Mouse (Mus musculus): ENCODE results near the gene Ccdc83. TPM values are rescaled to one million over a fixed set of nuclear protein-coding genes. Genes with fewer than 3 reads are reported as not detected.

Ccdc83 gene
- not detected for polyA plus RNA-seq (2021)

- no peak for DNase-seq (ENCODE audit: low read depth, low spot score)
- peak; percentile 83 for TF ChIP-seq CTCF (IDR thresholded peaks at IDR 0.05)
- in situ Hi-C loops (cut with MboI; ENCODE audit: low pct_unique_long_range_greater_than_20kb) = loop anchor here (10.0 kb wide), 1 partner anchor 771 kb away; no protein-coding TSS in a partner anchor
- no peaks in the 10 kb centered on the region for H3K27me3 ChIP-seq
- ATAC-seq = peak; percentile 88
- POLR2A ChIA-PET = interaction anchor here (1.2 kb wide), 1 partner anchor 248 kb away, joined by 3 read pairs; no protein-coding TSS in a partner anchor
- CTCF ChIA-PET = interaction anchor here (0.8 to 1.2 kb wide), 2 partner anchors 22 to 113 kb away, joined by 3 read pairs; no protein-coding TSS in a partner anchor
Observed at GRCm38 (mm10) chr7:90265289-90265970, at the start of gene Ccdc83. Gene Ccdc83 (minus strand): TSS chr7:90265777.

GRCm38 (mm10) chr7:90313421-90313820 lies 47.8 kb upstream of the Ccdc83 start:
- CTCF ChIA-PET = no interaction called here
- DNase-seq (ENCODE audit: low read depth, low spot score) (no peak), ATAC-seq (no peak)
- in situ Hi-C loops (cut with MboI; ENCODE audit: low pct_unique_long_range_greater_than_20kb) = no loop called here
- no peak for TF ChIP-seq CTCF (IDR thresholded peaks at IDR 0.05)
- POLR2A ChIA-PET = no interaction called here
- H3K27me3 ChIP-seq = no peaks in the 10 kb centered on the region

GRCm38 (mm10) chr7:90312151-90312883 lies 46.7 kb upstream of the Ccdc83 start:
- in situ Hi-C loops (cut with MboI; ENCODE audit: low pct_unique_long_range_greater_than_20kb) = no loop called here
- H3K27me3 ChIP-seq = no peaks in the 10 kb centered on the region
- POLR2A ChIA-PET = no interaction called here
- ATAC-seq (no peak), DNase-seq (ENCODE audit: low read depth, low spot score) (no peak)
- CTCF ChIA-PET = no interaction called here
- TF ChIP-seq CTCF (IDR thresholded peaks at IDR 0.05) = no peak

- POLR2A ChIA-PET = no interaction called here
- in situ Hi-C loops (cut with MboI; ENCODE audit: low pct_unique_long_range_greater_than_20kb) = loop anchor here (5.0 kb wide), 1 partner anchor 79 kb away; no protein-coding TSS in a partner anchor
- H3K27me3 ChIP-seq = no peaks in the 10 kb centered on the region
- CTCF ChIA-PET = interaction anchor here (1.0 to 2.1 kb wide), 4 partner anchors 27 to 134 kb away, joined by 3 to 5 read pairs (median 3); partner anchors contain the start of gene Crebzf
- ATAC-seq = peak; percentile 18
- TF ChIP-seq CTCF (IDR thresholded peaks at IDR 0.05) = no peak
- no peak for DNase-seq (ENCODE audit: low read depth, low spot score)
Observed at GRCm38 (mm10) chr7:90308003-90308402, 42.4 kb upstream of the Ccdc83 start.

GRCm38 (mm10) chr7:90306968-90307367 lies 41.4 kb upstream of the Ccdc83 start:
- no peaks in the 10 kb centered on the region for H3K27me3 ChIP-seq
- ChIA-PET CTCF (interaction anchor here (0.7 to 2.7 kb wide), 6 partner anchors 22 to 135 kb away, joined by 3 to 11 read pairs (median 3); partner anchors contain the start of gene Crebzf), POLR2A (interaction anchor here (0.6 kb wide), 1 partner anchor 783 kb away, joined by 3 read pairs; no protein-coding TSS in a partner anchor)
- ATAC-seq = peak; percentile 15
- in situ Hi-C loops (cut with MboI; ENCODE audit: low pct_unique_long_range_greater_than_20kb) = loop anchor here (5.0 kb wide), 1 partner anchor 80 kb away; no protein-coding TSS in a partner anchor
- no peak for TF ChIP-seq CTCF (IDR thresholded peaks at IDR 0.05)
- DNase-seq (ENCODE audit: low read depth, low spot score) = no peak

GRCm38 (mm10) chr7:90306079-90306478 lies 40.5 kb upstream of the Ccdc83 start:
- no peak for DNase-seq (ENCODE audit: low read depth, low spot score)
- CTCF ChIA-PET = interaction anchor here (0.7 to 2.7 kb wide), 4 partner anchors 23 to 104 kb away, joined by 3 to 11 read pairs (median 3); no protein-coding TSS in a partner anchor
- POLR2A ChIA-PET = interaction anchor here (0.5 kb wide), 1 partner anchor 23 kb away, joined by 3 read pairs; no protein-coding TSS in a partner anchor
- no peak for TF ChIP-seq CTCF (IDR thresholded peaks at IDR 0.05)
- no peaks in the 10 kb centered on the region for H3K27me3 ChIP-seq
- no peak for ATAC-seq
- in situ Hi-C loops (cut with MboI; ENCODE audit: low pct_unique_long_range_greater_than_20kb) = loop anchor here (5.0 kb wide), 1 partner anchor 81 kb away; no protein-coding TSS in a partner anchor

- in situ Hi-C loops (cut with MboI; ENCODE audit: low pct_unique_long_range_greater_than_20kb) = no loop called here
- no peak for TF ChIP-seq CTCF (IDR thresholded peaks at IDR 0.05)
- ATAC-seq = peak; percentile 1
- DNase-seq (ENCODE audit: low read depth, low spot score) = no peak
- POLR2A ChIA-PET = interaction anchor here (0.6 to 2.4 kb wide), 13 partner anchors 16 to 263 kb away, joined by 3 to 10 read pairs (median 4); no protein-coding TSS in a partner anchor
- no peaks in the 10 kb centered on the region for H3K27me3 ChIP-seq
- CTCF ChIA-PET = interaction anchor here (0.6 to 1.6 kb wide), 7 partner anchors 26 to 912 kb away, joined by 3 to 5 read pairs (median 3); no protein-coding TSS in a partner anchor
Observed at GRCm38 (mm10) chr7:90302647-90303552, 37.3 kb upstream of the Ccdc83 start.

- POLR2A ChIA-PET = interaction anchor here (0.7 to 2.4 kb wide), 12 partner anchors 17 to 190 kb away, joined by 3 to 10 read pairs (median 4); no protein-coding TSS in a partner anchor
- TF ChIP-seq CTCF (IDR thresholded peaks at IDR 0.05) = peak; percentile 42
- in situ Hi-C loops (cut with MboI; ENCODE audit: low pct_unique_long_range_greater_than_20kb) = no loop called here
- ATAC-seq = peak; percentile 83
- no peaks in the 10 kb centered on the region for H3K27me3 ChIP-seq
- CTCF ChIA-PET = interaction anchor here (0.6 to 1.6 kb wide), 5 partner anchors 32 to 911 kb away, joined by 3 to 5 read pairs (median 3); no protein-coding TSS in a partner anchor
- DNase-seq (ENCODE audit: low read depth, low spot score) = no peak
Observed at GRCm38 (mm10) chr7:90301942-90302646, 36.5 kb upstream of the Ccdc83 start, which contains the start of gene Sytl2. Gene Sytl2 (plus strand): TSS chr7:90302252.

- TF ChIP-seq CTCF (IDR thresholded peaks at IDR 0.05) = no peak
- in situ Hi-C loops (cut with MboI; ENCODE audit: low pct_unique_long_range_greater_than_20kb) = no loop called here
- ChIA-PET POLR2A (no interaction called here), CTCF (no interaction called here)
- no peaks in the 10 kb centered on the region for H3K27me3 ChIP-seq
- DNase-seq (ENCODE audit: low read depth, low spot score) (no peak), ATAC-seq (no peak)
Observed at GRCm38 (mm10) chr7:90291885-90292284, 26.3 kb upstream of the Ccdc83 start.

Data from Patski (cell line).